Mouse (Mus musculus) left cerebral cortex, adult 2 months (tissue): ENCODE results near the gene Samd1. TPM values are rescaled to one million over a fixed set of nuclear protein-coding genes. Genes with fewer than 3 reads are reported as not detected.

Experiments used
- DNase-seq, 2 experiments: peaks; one replicate each; pipeline ENCODE4 v3.0.0; 2021 to 2022; ENCODE audit warnings: low spot score in 2 of 2, mixed read lengths in 1 of 2; ENCODE audit errors: extremely low spot score in 1 of 2
- H3K27ac ChIP-seq: fragments of 200-600 bp; 2 replicates; pipeline ENCODE4 v1.8.1; 2022
- H3K4me3 ChIP-seq: fragments of 200-600 bp; 2 replicates; pipeline ENCODE4 v1.8.1; 2022
- CTCF ChIP-seq: fragments of 200-600 bp; IDR thresholded peaks from 2 replicates; pipeline ENCODE4 v1.8.1; 2022; ENCODE audit warnings: antibody characterized with exemption, mild to moderate bottlenecking, moderate library complexity
- intact Hi-C: fragments of 180-260 bp; cut with DNase I; formaldehyde crosslinking; loops from one replicate; pipeline ENCODE4 v1.15.1; 2025
- total RNA-seq, 2 experiments: library from RNA; stranded (reverse); gene quantifications; 2 replicates each; pipeline ENCODE4 v1.2.3; 2021

Samd1 gene
- total RNA-seq, 2 experiments from 2014 or later, result 39.3 to 43.7 TPM

DNA sequence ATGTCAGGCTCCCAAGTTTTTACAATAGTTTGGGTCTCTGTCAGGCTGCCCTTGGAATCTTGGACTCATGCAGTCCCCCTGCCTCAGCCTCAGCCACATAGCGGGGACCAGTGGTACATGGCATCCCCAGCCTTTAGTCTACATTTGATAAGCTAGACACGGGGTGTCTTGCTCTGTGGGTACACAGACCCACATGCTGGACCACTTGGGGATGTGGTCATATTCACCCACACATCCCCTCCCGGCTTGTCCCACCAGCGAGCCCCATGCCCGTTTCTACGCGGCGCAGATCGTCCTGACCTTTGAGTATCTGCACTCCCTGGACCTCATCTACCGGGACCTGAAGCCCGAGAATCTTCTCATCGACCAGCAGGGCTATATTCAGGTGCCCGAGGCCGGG is 7.3 kb upstream of the Samd1 start:
- Histone ChIP-seq H3K4me3 (no peak overlapping the region), H3K27ac (no peak overlapping the region)
- intact Hi-C loops, result no loop called here
- TF ChIP-seq CTCF, result no peak
- DNase-seq, result no peak

DNA sequence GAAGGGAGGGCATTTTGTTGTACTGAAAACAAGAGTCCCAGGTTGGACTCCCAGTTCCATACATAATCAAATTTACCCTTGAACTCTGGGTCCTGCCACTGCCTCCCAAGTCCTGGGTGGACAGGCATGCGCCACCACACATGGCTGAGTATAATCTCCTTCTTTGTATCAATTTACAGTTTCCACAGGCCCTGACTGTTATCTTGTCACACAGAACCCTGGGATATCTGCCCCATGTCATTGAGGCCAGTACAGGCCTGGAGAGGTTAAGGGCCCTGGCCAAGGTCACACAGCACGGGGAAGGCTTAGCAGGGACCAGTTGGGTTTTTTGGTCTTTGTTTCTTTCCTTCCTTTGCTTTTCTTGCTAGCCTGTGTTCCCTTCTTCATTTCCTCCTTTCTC is 5.0 kb upstream of the Samd1 start:
- intact Hi-C loops, result no loop called here
- DNase-seq, result no peak
- Histone ChIP-seq H3K4me3 (no peak overlapping the region), H3K27ac (no peak overlapping the region)
- no peak for TF ChIP-seq CTCF

DNA sequence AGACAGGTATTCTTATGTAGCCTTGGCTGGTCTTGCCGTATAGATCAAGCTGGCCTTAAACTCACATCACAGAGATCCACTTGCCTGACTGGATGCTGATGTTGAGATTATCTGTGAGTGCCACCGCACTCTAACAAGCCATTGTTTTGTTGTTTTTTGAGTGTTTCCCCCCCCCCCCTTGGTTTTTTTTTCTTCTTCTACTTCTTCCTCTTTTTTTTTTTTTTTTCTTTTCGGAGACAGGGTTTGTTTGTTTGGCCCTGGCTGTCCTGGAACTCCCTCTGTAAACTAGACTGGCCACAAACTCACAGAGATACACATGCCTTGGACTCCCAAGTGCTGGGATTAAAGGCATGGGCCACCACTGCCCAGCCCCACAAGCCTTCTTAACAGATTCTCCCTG is 3.4 kb upstream of the Samd1 start:
- H3K27ac ChIP-seq, result no peak overlapping the region
- intact Hi-C loops, result loop anchor here (2.0 kb wide), 1 partner anchor 17 kb away; no protein-coding TSS in a partner anchor
- no peak for TF ChIP-seq CTCF
- H3K4me3 ChIP-seq, result no peak overlapping the region
- DNase-seq, result no peak

DNA sequence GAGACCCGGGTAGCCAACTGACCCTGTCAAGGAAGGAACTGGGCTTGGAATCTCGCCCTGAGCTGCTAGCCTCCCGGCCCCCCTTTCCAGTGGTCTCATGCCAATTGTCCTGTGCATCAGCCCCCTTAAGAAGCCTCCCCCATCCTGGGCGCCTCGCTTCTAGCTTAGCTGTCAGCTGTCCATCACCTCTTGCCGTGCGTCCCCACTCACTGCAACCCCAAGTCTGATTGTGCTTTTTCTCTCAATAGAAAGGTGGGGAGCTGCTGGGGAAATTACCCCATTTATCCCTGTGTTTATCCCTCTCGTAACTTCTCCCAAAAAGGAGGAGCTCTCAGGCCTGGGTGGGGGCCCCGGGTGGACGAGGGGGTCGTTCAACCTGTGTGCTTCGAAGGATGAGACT is 1.5 kb upstream of the Samd1 start:
- no peak for TF ChIP-seq CTCF
- H3K27ac ChIP-seq, result peak overlapping the region; percentile 86
- DNase-seq, result no peak
- no peak overlapping the region for H3K4me3 ChIP-seq
- intact Hi-C loops, result loop anchor here (2.0 kb wide), 3 partner anchors 19 to 97 kb away; partner anchors contain the start of genes Asf1b and Gm10644

DNA sequence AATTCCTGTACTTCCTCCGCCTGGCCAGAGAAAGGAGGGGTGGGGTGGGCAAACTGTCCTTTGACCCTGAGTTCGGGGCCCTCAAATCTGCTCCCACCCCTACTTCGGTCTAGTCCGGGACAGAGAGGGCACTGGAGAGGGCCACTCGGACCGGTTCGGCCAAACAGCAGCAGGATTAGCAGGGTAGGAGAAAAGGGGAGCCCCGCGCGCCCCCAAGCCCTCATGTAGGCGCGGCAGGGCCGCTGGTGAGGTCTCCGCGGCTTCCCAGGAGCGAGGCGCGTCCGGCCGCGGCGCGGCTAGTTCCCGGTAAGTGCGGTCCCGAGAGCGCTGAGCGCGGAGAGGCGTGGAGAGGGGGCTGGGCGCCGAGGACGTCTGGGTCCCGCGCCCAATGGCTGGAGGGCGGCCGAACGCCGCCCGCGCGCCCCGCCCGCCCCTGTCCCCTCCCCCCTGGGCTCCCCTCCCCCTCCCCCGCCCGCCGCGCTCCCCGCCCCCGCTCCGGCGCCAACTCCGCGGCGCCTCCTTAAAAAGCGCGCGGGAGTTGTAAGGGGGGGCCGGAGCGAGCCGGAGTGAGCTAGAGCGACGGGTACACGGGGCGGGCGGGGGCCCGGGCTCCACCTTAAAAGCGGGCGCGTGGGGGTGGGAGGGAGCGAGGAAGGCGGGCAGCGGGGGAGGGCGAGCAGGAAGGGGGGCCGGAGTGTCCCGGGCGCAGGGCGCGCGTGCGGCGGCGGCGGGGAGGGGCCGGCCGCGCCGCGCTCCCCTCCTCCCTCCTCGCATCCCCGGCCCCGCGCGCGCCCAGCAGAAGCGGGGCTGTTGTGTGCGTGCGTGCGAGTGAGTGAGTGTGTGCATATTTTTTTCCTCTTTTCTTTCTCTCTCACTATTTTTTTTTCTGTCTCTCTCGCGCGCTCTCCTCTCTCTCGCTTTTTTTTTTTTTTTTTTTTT is 636 bp upstream of the Samd1 start:
- no peak for TF ChIP-seq CTCF
- intact Hi-C loops, result loop anchor here (2.0 kb wide), 2 partner anchors 42 to 98 kb away; partner anchors contain the start of genes Asf1b and Gm10644

DNA sequence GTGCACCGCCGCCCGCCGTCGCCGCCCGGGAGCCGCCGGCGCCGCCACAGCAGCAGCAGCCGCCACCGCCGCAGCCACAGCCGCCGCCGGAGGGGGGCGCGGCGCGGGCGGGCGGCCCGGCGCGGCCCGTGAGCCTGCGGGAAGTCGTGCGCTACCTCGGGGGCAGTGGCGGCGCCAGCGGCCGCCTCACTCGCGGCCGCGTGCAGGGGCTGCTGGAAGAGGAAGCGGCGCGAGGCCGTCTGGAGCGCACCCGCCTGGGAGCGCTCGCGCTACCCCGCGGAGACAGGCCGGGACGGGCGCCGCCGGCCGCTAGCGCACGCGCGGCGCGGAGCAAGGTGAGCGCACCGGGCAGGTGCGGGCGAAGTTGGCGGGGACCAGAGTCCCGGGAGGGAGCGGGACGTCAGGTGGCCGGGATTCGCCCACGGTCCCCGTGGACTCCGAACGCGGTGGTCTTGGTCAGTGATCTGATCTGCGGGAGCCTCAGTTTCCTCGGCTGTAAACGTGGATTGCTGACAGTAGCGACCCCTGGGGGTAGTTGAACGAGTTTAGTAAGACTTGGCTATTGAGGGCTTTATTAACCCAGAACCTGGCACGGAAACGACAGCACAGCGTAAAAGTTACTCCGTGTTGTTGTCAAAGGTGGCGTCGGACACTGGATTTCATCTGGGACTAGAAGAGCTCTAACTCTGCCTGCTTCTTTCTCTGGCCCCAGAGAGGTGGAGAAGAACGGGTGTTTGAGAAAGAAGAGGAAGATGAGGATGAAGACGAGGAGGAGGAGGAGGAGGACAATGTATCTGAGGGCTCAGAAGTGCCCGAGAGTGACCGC is 972 bp downstream of the Samd1 start:
- DNase-seq, result peak in 1 of 2 experiments; percentile 54
- H3K27ac ChIP-seq, result 0 out of 2 replicates have a peak overlapping the region, but pooled peaks have one; percentile 25
- TF ChIP-seq CTCF, result peak; percentile 48
- peak overlapping the region; percentile 70 for H3K4me3 ChIP-seq
- intact Hi-C loops, result no loop called here

More for the DNA sequence above, 636 bp upstream of the Samd1 start:
- peak; percentile 66 to 83 for DNase-seq
- peak overlapping the region; percentile 86 for H3K27ac ChIP-seq
- H3K4me3 ChIP-seq, result peak overlapping the region; percentile 63

DNA sequence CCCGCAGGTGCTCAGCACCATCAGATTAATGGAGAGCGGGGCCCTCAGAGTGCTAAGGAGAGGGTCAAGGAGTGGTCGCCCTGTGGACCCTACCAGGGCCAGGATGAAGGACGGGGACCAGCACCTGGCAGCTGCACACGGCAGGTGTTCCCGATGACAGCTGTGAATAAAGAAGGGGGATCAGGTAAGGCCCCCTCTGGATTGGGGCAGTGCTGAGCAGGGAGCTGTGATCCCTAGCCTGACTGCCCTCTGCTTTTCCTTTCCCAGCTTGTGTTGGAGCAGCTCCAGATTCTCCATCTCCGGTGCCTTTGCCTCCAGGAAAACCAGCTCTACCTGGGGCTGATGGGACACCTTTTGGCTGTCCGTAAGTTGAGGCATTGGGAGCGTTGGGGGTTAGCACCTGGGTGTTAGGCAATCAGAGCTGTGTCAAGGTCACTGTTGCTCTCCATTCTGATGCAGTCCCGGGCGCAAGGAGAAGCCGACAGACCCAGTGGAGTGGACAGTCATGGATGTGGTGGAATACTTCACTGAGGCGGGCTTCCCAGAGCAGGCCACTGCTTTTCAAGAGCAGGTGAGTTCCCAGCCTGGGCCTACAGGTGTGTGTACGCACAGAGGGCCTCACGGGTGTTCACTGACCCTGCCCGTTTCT is 1.7 kb downstream of the Samd1 start:
- Histone ChIP-seq H3K27ac (no peak overlapping the region), H3K4me3 (peak overlapping the region; percentile 70)
- no peak for TF ChIP-seq CTCF
- intact Hi-C loops, result no loop called here
- DNase-seq, result no peak

DNA sequence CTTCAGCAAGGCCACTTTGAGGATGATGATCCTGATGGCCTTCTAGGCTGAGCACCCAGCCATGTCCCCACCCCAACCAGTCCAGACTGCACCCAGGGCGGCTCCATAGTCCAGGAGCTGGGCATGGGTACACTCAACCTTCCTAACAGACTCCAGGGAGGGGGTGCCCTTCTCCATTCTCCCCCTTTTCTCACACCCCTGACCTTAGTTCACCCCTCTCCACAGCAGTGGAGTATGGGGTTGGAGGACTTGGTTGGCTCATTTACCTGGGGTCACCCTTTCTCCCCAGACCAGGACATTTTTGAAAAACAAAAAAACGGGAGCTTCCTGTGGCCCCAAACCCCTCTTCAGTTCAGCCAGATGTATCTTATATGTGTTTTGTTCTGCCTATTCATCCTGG is 2.4 kb downstream of the Samd1 start:
- DNase-seq, result no peak
- Histone ChIP-seq H3K4me3 (no peak overlapping the region), H3K27ac (no peak overlapping the region)
- no peak for TF ChIP-seq CTCF
- intact Hi-C loops, result no loop called here

DNA sequence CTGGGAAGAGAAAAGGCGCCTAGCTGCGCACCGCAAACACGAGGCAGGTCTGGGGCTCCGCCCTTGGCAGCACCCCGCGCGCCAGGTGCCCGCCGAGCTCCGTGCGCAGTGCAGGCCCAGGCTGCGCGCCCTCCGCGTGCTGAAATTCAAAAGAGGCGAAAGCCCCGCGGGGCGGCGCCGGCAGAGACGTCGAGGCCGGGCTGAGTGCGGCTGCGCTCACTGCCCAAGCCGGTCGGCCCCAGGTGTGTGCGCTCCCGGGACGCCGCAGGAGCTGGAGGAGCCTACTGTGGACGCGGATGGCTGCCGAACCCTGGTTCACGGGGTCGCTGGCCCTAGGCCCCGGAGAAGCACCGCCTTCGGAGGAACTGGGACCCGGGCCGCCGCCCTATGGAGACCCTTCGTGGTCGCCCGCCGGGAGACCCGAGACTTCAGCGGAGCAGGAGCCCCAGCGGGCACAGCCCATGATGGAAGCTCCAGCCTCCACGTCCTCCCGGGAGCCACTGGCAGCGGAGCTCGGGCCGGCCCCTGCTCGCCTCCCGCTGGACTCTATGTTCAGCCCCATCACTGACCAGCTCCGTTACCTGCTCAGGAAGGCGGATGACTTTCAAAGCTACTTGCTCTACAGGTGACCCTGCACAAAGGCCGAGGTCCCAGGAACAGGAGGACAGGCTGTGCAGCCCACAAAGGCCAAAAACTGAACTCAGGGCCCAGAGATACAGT is 4.0 kb downstream of the Samd1 start, which contains the start of gene 1700067K01Rik:
TSS of gene 1700067K01Rik (plus strand) at position 222 of the 720 bp plus-strand sequence.
- no peak for TF ChIP-seq CTCF
- Histone ChIP-seq H3K4me3 (no peak within 1 kb of the TSS), H3K27ac (no peak within 1 kb of the TSS)
- DNase-seq, result no peak
- intact Hi-C loops, result no loop called here

DNA sequence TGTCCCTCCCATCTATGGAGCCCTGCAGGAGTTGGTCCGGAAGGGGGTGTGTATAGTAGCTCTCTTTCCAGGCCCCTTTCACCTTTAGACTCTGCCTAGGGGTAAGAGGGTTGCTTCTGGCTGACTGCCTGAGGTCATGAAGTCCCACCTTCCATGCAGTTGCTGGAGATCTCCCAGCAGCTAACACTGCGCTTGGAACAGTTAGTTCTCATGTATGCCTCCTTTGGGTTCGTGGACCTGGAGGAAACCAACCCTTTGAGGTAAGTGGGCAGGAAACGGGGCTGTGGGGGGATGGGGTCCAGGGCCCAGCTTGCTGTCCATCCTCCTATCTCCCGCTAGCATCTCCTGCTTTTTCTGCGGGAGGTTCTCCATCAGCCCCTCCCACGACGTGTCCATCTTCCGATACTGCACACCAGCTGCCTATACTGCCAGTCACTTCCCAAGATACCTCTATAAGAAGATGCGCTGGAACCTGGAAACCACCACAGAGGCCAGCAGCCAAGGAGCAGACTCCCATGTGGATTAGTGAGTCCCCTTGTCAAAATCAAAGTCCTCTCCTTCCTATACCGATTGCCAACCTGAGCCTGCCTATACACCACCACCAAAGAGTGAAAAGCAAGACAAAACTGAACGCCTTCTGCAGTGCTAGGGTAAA is 5.6 kb downstream of the Samd1 start:
- intact Hi-C loops, result no loop called here
- TF ChIP-seq CTCF, result no peak
- H3K27ac ChIP-seq, result no peak overlapping the region
- H3K4me3 ChIP-seq, result no peak overlapping the region
- no peak for DNase-seq
